Mouse (Mus musculus) midbrain, postnatal 0 days (tissue): ENCODE data around the gene Mex3a. TPM values are rescaled to one million over a fixed set of nuclear protein-coding genes. Genes with fewer than 3 reads are reported as not detected.

Experiments used
- ATAC-seq: fragments of 200-750 bp; cut with Nextera tagmentation; 2 replicates; pipeline ENCODE4 v1.8.0; 2017; ENCODE audit warnings: moderate number of reproducible peaks, mild to moderate bottlenecking, moderate TSS enrichment, moderate library complexity; ENCODE audit not compliant: low FRiP score
- DNase-seq: peaks from one replicate; pipeline ENCODE4 v3.0.0-alpha.2; 2015; ENCODE audit warnings: low spot score
- H3K27ac ChIP-seq: fragments of 300-500 bp; sonication (generic); 2 replicates; pipeline ENCODE4 v1.5.1; 2014; ENCODE audit warnings: low read depth, mild to moderate bottlenecking, low read length, mixed read lengths
- H3K27me3 ChIP-seq: fragments of 300-500 bp; sonication (generic); 2 replicates; pipeline ENCODE4 v1.6.1; 2014; ENCODE audit warnings: low read length, control low read depth, mixed read lengths; ENCODE audit not compliant: insufficient read depth
- H3K36me3 ChIP-seq: fragments of 300-500 bp; sonication (generic); 2 replicates; pipeline ENCODE4 v1.6.1; 2014; ENCODE audit warnings: low read length, control low read depth, mixed read lengths; ENCODE audit not compliant: insufficient read depth
- H3K4me1 ChIP-seq: fragments of 300-500 bp; sonication (generic); 2 replicates; pipeline ENCODE4 v1.6.1; 2014; ENCODE audit warnings: mild to moderate bottlenecking, control low read depth, antibody characterized with exemption, low read length, mixed read lengths; ENCODE audit not compliant: insufficient read depth
- H3K4me2 ChIP-seq: fragments of 300-500 bp; sonication (generic); 2 replicates; pipeline ENCODE4 v1.6.1; 2014; ENCODE audit warnings: low read depth, mild to moderate bottlenecking, low read length, mixed read lengths; ENCODE audit not compliant: poor library complexity, severe bottlenecking
- H3K4me3 ChIP-seq: fragments of 300-500 bp; sonication (generic); 2 replicates; pipeline ENCODE4 v1.5.1; 2014; ENCODE audit warnings: low read depth, mild to moderate bottlenecking, low read length, moderate library complexity
- H3K9ac ChIP-seq: fragments of 300-500 bp; sonication (generic); replicated peaks from 2 replicates; pipeline ENCODE4 v1.6.1; 2014; ENCODE audit warnings: mild to moderate bottlenecking, low read length, moderate library complexity, mixed read lengths; ENCODE audit not compliant: poor library complexity, severe bottlenecking
- H3K9me3 ChIP-seq: fragments of 300-500 bp; sonication (generic); 2 replicates; pipeline ENCODE4 v1.6.1; 2016; ENCODE audit warnings: low read length, control low read depth
- CTCF ChIP-seq: IDR thresholded peaks from 2 replicates; pipeline ENCODE4 v1.5.1; 2016; ENCODE audit warnings: antibody characterized with exemption, mild to moderate bottlenecking
- WGBS: fragments of 180-500 bp; shearing (Covaris S2); extraction: QIAGEN DNeasy Blood & Tissue Kit; methylation state at CpG from one replicate; pipeline ENCODE4 v1.1.7; 2014; 5-methylcytosine and 5-hydroxymethylcytosine counted together
- polyA plus RNA-seq: library from polyadenylated mRNA; unstranded; fragments of >200 nt; fragmentation: Nextera tagmentation; extraction: Ambion mirVana; gene quantifications from 2 replicates; pipeline ENCODE4 v1.2.1, GENCODE M21; 2015
- total RNA-seq: library from RNA; depleted of rRNA; stranded (reverse); fragments of >200 nt; gene quantifications from 2 replicates; pipeline ENCODE4 v1.2.3, GENCODE M21; 2014; rRNA removed

The Mex3a gene
- total RNA-seq = 56.9 and 58.2 TPM in 2 replicates
- 15.4 and 16.1 TPM in 2 replicates for polyA plus RNA-seq

DNA sequence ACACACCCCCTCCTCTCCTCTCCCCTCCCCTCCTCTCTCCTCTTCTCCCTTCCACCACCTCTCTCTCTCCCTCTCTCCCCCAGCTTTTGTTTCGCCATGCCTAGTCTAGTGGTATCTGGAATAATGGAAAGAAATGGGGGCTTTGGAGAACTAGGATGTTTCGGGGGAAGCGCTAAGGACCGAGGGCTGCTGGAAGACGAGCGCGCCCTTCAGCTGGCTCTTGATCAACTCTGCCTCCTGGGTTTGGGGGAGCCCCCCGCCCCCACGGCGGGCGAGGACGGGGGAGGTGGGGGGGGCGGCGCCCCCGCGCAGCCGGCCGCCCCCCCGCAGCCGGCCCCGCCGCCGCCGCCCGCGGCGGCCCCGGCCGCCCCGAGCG is at the start of gene Mex3a:
Gene Mex3a (plus strand): TSS at position 97 of the 376 bp plus-strand sequence.
- Histone ChIP-seq H3K4me3 (peak within 1 kb of the TSS; percentile 48), H3K27me3 (no peaks in the 10 kb centered on the region), H3K9ac (peak within 1 kb of the TSS; percentile 70), H3K4me2 (peak within 1 kb of the TSS; percentile 84), H3K36me3 (peaks cover 11% of the 10 kb centered on the region; the same call in 1 of the 2 replicates), H3K4me1 (peaks cover 37% of the 10 kb centered on the region), H3K27ac (peak within 1 kb of the TSS; percentile 84), H3K9me3 (no peaks in the 10 kb centered on the region)
- ATAC-seq = peak; percentile 15
- peak; percentile 35 for DNase-seq
- TF ChIP-seq CTCF = no peak
- WGBS = 0% methylated on average over 7 of the region's 31 CpGs

DNA sequence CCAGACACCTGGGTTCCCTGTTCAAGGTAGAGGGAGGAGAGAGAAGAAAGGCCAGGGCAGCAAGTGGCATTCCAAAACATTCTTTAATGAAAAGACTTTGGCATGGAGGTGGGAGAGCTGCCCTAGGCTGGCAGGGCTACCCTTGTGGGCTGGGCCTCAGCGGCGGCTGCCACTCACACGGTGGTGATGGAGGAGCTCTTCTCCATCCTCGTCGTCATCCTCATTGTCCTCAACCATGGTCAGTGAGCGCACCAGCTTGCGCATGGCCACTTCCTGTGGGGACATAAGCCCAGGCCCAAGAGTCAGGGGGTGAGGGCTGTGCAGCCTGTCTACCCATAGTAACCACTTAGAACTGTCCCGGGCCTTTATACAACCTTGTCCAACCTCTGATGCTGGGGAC is 49.1 kb upstream of the Mex3a start:
- TF ChIP-seq CTCF = no peak
- Histone ChIP-seq H3K36me3 (peaks cover 51% of the 10 kb centered on the region), H3K9ac (no peak overlapping the region), H3K9me3 (no peaks in the 10 kb centered on the region), H3K27me3 (peaks cover 20% of the 10 kb centered on the region), H3K27ac (no peak overlapping the region), H3K4me3 (no peak overlapping the region), H3K4me2 (no peak overlapping the region), H3K4me1 (no peaks in the 10 kb centered on the region)
- ATAC-seq (no peak), DNase-seq (no peak)
- 70% methylated on average over 8 of the region's 8 CpGs for WGBS

DNA sequence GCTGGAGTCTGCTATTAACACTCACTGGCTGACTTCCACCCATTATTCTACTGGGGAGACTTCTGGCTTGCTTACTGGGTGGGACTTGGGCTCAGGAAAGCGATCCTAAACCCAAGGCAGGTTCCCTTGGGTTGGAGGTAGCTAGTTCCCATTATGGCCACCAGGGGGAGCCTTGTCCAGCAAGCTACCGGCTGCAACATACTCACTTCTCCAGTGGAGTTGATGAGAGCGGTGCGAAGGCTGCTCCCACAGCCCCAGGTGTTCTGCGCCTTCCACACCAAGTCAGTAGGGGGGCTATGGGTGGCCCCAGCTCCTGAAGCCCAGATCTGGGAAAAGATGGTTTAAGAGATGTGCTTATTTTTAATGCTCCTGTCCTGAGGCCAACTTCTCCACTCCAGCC is 48.6 kb upstream of the Mex3a start:
- 10% methylated on average over 5 of the region's 5 CpGs for WGBS
- no peak overlapping the region for H3K4me2 ChIP-seq
- H3K4me3 ChIP-seq = no peak overlapping the region
- DNase-seq (peak; percentile 70), ATAC-seq (0 out of 2 replicates have a peak, but pooled peaks have one; percentile 35)
- no peaks in the 10 kb centered on the region for H3K9me3 ChIP-seq
- H3K36me3 ChIP-seq = peaks cover 51% of the 10 kb centered on the region
- H3K27ac ChIP-seq = no peak overlapping the region
- peaks cover 20% of the 10 kb centered on the region for H3K27me3 ChIP-seq
- H3K4me1 ChIP-seq = no peaks in the 10 kb centered on the region
- peak; percentile 96 for TF ChIP-seq CTCF
- H3K9ac ChIP-seq = no peak overlapping the region

DNA sequence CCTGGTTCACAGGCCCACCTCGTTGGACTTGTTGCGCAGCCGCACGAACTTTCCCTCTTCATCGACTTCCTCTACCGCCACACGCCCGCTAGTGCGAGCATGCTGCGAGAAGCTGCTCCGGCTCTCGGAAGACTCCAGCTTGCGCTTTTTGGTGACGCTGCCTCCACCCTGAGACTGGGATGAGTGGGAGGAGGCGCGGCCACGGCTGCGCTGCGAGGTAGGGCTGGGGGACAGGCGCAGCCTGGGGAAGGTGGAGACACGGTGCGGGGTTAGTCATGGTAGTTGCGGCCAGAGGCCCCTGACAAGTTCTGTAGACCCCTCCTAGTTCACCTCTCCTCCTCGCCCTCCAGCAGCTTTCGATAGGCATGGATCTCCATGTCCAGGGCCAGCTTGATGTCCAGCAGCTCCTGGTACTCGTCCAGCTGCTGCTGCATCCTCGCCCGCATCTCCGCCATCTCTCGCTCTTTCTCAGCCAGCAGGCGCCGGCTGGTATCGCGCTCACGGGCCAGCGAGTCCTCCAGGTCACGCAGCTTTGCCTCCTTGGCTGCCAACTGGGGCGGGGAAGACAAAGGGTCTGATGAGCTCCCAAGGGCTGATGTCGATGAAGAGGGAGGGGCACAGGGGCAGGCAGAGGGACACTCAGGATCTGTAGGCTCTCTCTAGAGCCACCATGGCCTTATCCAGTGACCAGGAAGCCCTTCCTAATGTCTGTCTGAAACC is 47.4 kb upstream of the Mex3a start:
- DNase-seq (peak; percentile 47), ATAC-seq (no peak)
- H3K4me2 ChIP-seq = no peak overlapping the region
- peaks cover 51% of the 10 kb centered on the region for H3K36me3 ChIP-seq
- no peaks in the 10 kb centered on the region for H3K4me1 ChIP-seq
- TF ChIP-seq CTCF = no peak
- no peaks in the 10 kb centered on the region for H3K9me3 ChIP-seq
- WGBS = 31% methylated on average over 39 of the region's 39 CpGs
- no peak overlapping the region for H3K4me3 ChIP-seq
- no peak overlapping the region for H3K27ac ChIP-seq
- H3K27me3 ChIP-seq = peaks cover 20% of the 10 kb centered on the region
- no peak overlapping the region for H3K9ac ChIP-seq

DNA sequence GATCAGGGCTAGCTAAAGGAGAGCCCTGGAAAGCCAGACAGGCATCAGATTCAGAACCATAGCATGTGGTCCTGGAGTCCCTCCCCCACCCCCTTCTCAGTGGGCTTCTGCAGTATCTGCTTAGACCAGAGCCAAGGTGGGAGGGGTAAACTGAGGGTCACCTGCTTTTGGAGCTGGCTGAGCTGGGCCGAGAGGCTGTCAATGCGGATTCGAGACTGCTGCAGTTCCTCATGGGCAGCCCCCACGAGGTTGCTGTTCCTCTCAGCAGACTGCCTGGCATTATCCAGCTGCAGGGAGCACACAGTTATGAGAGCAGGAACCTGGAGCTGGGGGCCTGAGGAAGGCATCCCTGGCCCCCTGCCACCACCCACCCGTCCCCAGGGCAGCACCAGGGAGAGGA is 46.2 kb upstream of the Mex3a start:
- WGBS = 71% methylated on average over 5 of the region's 5 CpGs
- no peak overlapping the region for H3K9ac ChIP-seq
- H3K4me1 ChIP-seq = no peaks in the 10 kb centered on the region
- H3K4me3 ChIP-seq = no peak overlapping the region
- H3K36me3 ChIP-seq = peaks cover 51% of the 10 kb centered on the region
- no peak overlapping the region for H3K27ac ChIP-seq
- no peak for ATAC-seq
- no peak overlapping the region for H3K4me2 ChIP-seq
- H3K27me3 ChIP-seq = peaks cover 20% of the 10 kb centered on the region
- no peak for TF ChIP-seq CTCF
- no peaks in the 10 kb centered on the region for H3K9me3 ChIP-seq
- DNase-seq = no peak

DNA sequence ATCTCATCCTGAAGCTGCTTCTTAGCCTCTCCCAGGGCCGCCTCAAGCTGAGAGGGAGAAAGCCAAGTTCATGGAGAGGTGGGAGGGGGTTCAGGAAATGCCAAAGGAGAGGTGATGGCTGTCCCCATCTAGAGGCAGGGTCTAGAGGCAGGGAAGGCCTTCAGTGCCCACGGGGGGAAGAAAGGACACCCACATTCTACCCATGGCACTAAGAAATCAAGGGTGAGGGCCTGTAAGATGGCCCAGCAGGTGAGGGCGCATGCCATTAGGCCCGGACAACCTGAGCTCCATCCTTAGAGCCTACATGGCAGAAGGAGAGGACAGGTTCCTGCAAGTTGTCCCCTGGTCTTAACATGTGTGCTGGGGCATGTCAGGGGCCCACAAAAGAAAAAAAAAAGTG is 45.3 kb upstream of the Mex3a start:
- no peaks in the 10 kb centered on the region for H3K9me3 ChIP-seq
- no peak for TF ChIP-seq CTCF
- no peak overlapping the region for H3K4me2 ChIP-seq
- peaks cover 20% of the 10 kb centered on the region for H3K27me3 ChIP-seq
- ATAC-seq = no peak
- H3K27ac ChIP-seq = no peak overlapping the region
- peaks cover 46% of the 10 kb centered on the region for H3K36me3 ChIP-seq
- H3K4me1 ChIP-seq = no peaks in the 10 kb centered on the region
- DNase-seq = no peak
- 74% methylated on average over 4 of the region's 4 CpGs for WGBS
- no peak overlapping the region for H3K9ac ChIP-seq
- no peak overlapping the region for H3K4me3 ChIP-seq
